Mouse (Mus musculus): Measurements from ENCODE around the gene Tmem251.
A peak's percentile ranks its signal among the peaks of the same experiment; 100 is the strongest.

The Tmem251 gene

GRCm38 (mm10) chr12:102743589-102744574 lies at the start of gene Tmem251, which contains the start of gene Moap1:
Tmem251 (plus strand) TSS chr12:102743762.
Moap1 (minus strand) TSS chr12:102743661.
- DNase-seq, result peak; percentile 88

GRCm38 (mm10) chr12:102695369-102696239 lies 48.0 kb upstream of the Tmem251 start:
- peak; percentile 41 for DNase-seq

GRCm38 (mm10) chr12:102696635-102697354 lies 46.8 kb upstream of the Tmem251 start:
- DNase-seq, result peak; percentile 60

- no peak for DNase-seq
Observed at GRCm38 (mm10) chr12:102697381-102697780, 46.2 kb upstream of the Tmem251 start.

- no peak for DNase-seq
Observed at GRCm38 (mm10) chr12:102698089-102698684, 45.4 kb upstream of the Tmem251 start.

- no peak for DNase-seq
Observed at GRCm38 (mm10) chr12:102699156-102699555, 44.4 kb upstream of the Tmem251 start.

- DNase-seq, result no peak
Observed at GRCm38 (mm10) chr12:102700453-102700852, 43.1 kb upstream of the Tmem251 start.

- peak; percentile 62 for DNase-seq
Observed at GRCm38 (mm10) chr12:102701691-102702207, 41.8 kb upstream of the Tmem251 start.

- peak; percentile 87 for DNase-seq
Observed at GRCm38 (mm10) chr12:102702356-102703110, 41.0 kb upstream of the Tmem251 start.

- DNase-seq, result peak; percentile 81
Observed at GRCm38 (mm10) chr12:102703111-102703412, 40.5 kb upstream of the Tmem251 start.

- DNase-seq, result no peak
Observed at GRCm38 (mm10) chr12:102703441-102703840, 40.1 kb upstream of the Tmem251 start.

- peak; percentile 77 for DNase-seq
Observed at GRCm38 (mm10) chr12:102703921-102704408, 39.6 kb upstream of the Tmem251 start.

GRCm38 (mm10) chr12:102704457-102705198 lies 38.9 kb upstream of the Tmem251 start, which contains the start of gene Itpk1:
Itpk1 (minus strand) TSS chr12:102704930.
- peak; percentile 71 for DNase-seq

GRCm38 (mm10) chr12:102705216-102705871 lies 38.2 kb upstream of the Tmem251 start:
- DNase-seq, result peak; percentile 94

- DNase-seq, result peak; percentile 55
Observed at GRCm38 (mm10) chr12:102705906-102706640, 37.5 kb upstream of the Tmem251 start.

GRCm38 (mm10) chr12:102706833-102707463 lies 36.6 kb upstream of the Tmem251 start:
- DNase-seq, result peak; percentile 49

- peak; percentile 42 for DNase-seq
Observed at GRCm38 (mm10) chr12:102708220-102708619, 35.3 kb upstream of the Tmem251 start.

GRCm38 (mm10) chr12:102709896-102710295 lies 33.7 kb upstream of the Tmem251 start:
- DNase-seq, result no peak

Data from cerebellum, adult 9-10 months (tissue).